Mouse (Mus musculus) megakaryocyte, embryonic 14.5 days (primary cell): ENCODE measurements around the gene Gm8871. TPM values are rescaled to one million over a fixed set of nuclear protein-coding genes. Genes with fewer than 3 reads are reported as not detected.
"Not testable (repeated sequence)": the region's sequence is repeated elsewhere in the genome, so short reads cannot be mapped to it uniquely, and the experiment has no call there.

Experiments
- H3K27me3 ChIP-seq: replicated peaks from 2 replicates; pipeline ENCODE3; 2012; ENCODE audit warnings: inconsistent platforms
- H3K36me3 ChIP-seq: replicated peaks from 2 replicates; pipeline ENCODE3; 2012; ENCODE audit warnings: low read length, inconsistent platforms, mixed read lengths
- H3K4me1 ChIP-seq: 2 replicates; pipeline ENCODE4 v1.6.1; 2012; ENCODE audit warnings: inconsistent platforms
- H3K4me3 ChIP-seq: replicated peaks from 2 replicates; pipeline ENCODE3; 2012; ENCODE audit warnings: moderate library complexity, mild to moderate bottlenecking, inconsistent platforms
- H3K9me3 ChIP-seq: 2 replicates; pipeline ENCODE4 v1.6.1; 2012; ENCODE audit warnings: inconsistent platforms
- polyA plus RNA-seq: library from polyadenylated mRNA; stranded (reverse); fragments of >175 nt; gene quantifications from 2 replicates; pipeline ENCODE4 v1.2.3, GENCODE M21; 2012; ENCODE audit warnings: low replicate concordance; ENCODE audit not compliant: insufficient read depth

The Gm8871 gene
- polyA plus RNA-seq, result not detected in 2 replicates

DNA sequence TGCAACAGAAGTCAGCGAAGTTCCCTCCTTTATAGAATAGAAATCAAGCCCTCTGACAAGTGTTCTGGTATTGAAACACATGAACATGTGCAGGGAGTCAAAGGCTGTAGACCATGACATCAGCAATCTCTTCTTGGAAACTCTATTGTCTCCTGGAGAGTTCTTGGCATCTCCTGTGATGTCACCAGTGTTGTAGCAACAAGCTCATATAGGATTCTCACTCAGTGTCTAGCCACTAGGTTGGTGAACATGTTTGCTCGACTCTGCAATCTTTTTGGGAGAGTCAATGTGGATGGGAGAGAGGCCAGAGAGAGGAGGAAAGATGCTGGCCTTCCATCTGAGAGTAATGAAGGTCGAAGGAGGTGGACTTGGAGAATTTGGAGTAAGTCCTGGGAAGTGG lies at the start of gene Gm8871, which contains the start of gene Gm8857:
Gene Gm8871, plus strand, starts transcription at position 301 of the 400 bp plus-strand sequence.
Gene Gm8857, plus strand, starts transcription at position 303 of the 400 bp plus-strand sequence.
- not testable (repeated sequence) for H3K36me3 ChIP-seq, H3K9me3 ChIP-seq, H3K4me3 ChIP-seq, H3K27me3 ChIP-seq, H3K4me1 ChIP-seq

DNA sequence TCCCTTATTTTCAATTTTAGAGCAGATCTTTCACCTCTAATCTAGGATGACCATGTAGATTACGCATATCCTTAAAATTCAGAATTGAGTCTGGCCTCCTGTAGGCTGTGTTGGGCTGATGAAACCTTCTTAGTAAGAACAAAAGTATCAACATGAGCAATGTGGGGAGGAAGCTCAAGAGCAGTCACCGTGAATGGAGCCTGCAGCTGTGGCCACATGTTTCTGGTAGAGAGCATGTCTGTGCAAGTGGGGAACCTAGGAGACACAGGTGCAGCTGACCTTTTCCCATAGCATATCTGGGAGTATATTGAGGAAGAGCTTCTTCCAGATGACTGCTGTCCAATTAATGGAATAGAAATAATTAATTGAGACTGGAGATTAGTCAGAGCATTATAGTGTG lies 5.9 kb downstream of the Gm8871 start:
- H3K36me3 ChIP-seq, H3K4me3 ChIP-seq, H3K27me3 ChIP-seq: not testable (repeated sequence)

DNA sequence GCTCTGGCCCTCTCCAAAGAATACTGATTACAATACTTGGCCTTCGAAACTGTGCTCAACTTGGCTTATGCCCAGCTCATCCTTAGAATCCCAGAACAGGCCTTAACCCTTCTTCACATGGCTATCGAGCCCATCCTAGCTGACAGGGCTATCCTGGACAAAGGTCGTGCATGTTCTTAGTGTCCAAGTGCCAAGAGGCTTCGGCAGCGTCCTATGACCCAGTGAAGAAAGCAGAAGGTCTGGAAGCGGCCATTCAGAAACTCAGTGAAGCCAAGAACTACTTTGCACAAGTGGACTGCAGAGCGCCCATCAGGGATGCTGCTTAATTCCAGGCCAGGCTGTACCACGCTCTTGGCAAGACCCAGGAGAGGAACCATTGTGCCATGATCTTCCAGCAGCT lies 10.5 kb downstream of the Gm8871 start:
- not testable (repeated sequence) for H3K4me3 ChIP-seq, H3K36me3 ChIP-seq, H3K27me3 ChIP-seq, H3K9me3 ChIP-seq, H3K4me1 ChIP-seq

More for the DNA sequence above, 5.9 kb downstream of the Gm8871 start:
- not testable (repeated sequence) for H3K4me1 ChIP-seq, H3K9me3 ChIP-seq

Other genes starting within 250 kb of the Gm8871 start
- not detected in 2 replicates for gene Gm8857, start within 50 bp of the Gm8871 start, polyA plus RNA-seq
- gene Gm8879, start 179.8 kb downstream of the Gm8871 start, polyA plus RNA-seq, result not detected in 2 replicates
- not detected in 2 replicates for gene Gm5861, start 235.3 kb downstream of the Gm8871 start, polyA plus RNA-seq